Mouse (Mus musculus): ENCODE results near the gene Olfr267.

Gene Olfr267

DNA sequence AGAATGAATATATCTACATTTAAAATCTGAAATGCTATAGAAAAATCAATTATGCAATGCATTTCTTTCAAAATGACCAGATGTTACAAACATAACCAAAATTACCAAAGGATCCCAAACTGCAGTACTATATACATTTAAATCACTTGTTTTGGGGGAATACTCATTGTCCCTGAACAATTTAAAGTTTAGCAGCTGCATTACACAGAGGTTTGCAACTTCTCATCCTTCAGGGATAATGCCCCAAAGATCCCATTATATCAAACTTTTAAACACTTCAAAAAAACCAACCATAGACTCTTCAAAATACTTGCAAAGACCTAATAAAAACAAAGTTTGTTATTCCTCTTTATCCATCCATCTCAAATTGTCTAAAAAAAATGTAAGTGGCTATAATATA lies at the start of gene Olfr267:
Olfr267 (minus strand) TSS at position 101 of the 400 bp plus-strand sequence.
- DNase-seq (ENCODE audit: low spot score in 2 of 2), result no peak

DNA sequence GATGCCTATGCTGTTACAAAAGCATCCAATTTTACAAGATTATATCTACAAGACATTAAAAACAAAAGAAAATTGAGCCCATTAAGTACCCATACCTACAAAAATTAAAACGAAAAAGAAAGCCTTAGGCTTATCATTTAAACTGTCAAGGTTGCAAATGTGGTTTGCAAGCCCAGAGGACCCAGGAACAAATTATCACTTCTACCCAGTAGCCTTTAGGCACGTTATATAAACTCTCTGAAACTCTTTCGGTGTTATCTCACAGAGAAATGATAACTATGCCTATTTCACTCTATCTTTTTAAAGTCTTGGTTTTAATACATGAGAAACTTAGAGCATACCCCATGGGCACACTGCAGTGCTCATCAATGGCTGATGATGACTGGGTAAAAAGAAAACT lies 45.4 kb upstream of the Olfr267 start:
- DNase-seq (ENCODE audit: low spot score in 2 of 2), result no peak

DNA sequence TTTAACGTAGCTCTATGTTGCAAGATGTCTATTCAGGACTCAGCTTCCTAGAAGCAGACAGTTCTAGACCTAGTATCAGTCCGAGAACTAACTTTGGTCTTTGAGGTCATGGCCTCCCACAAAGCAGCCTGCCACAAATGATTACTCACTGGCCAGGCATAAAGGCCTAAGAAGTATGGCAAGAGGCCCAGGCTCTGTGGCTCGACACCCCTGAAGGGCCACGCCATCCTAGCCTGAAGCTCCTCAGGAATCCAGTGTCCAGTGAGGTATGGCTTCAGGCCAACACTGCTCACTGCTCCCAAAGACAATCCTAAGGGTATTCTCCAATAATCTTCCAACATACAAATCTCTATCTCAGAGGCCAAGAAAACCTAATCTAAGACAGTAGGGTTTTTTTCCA lies 38.4 kb upstream of the Olfr267 start:
- DNase-seq (ENCODE audit: low spot score in 2 of 2), result no peak

DNA sequence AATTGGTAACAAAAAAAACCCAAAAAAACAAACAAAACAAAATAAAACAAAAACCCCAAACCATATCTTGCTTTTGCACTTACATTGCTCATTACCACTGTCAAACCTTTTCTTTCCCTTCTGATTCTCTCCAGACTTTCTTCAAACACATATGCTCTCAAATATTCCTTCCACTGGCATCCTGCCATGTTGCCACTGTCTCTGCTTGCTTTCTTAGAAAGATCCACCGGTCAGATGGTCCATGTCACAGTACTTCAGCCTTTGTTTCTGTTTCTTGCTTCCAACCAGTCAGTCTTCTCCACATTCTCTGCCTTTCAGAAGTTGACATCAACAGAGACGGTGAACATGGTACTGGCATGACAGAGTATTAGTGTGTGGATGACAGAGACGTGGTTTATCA lies 857 bp downstream of the Olfr267 start:
- DNase-seq (ENCODE audit: low spot score in 2 of 2), result no peak

DNA sequence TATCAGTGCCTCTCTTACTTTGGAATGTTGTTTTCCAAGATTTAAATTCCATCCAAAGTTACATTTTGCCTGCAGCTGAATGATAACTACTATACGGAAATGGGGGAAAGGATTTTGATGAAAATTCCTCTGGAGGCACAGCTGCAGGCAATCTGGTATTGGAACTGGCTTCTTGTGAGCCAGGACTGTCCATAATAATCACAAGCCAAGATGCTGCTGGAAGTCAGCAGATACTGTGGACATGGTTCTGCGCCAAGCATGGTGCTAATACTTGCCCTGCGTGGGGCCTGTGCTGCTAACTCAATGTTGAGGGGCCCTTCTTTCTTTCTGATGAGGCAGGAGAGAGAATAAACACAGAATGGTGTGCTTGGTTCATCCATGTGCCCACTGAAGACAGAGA lies 24.1 kb downstream of the Olfr267 start:
- no peak for DNase-seq (ENCODE audit: low spot score in 2 of 2)

DNA sequence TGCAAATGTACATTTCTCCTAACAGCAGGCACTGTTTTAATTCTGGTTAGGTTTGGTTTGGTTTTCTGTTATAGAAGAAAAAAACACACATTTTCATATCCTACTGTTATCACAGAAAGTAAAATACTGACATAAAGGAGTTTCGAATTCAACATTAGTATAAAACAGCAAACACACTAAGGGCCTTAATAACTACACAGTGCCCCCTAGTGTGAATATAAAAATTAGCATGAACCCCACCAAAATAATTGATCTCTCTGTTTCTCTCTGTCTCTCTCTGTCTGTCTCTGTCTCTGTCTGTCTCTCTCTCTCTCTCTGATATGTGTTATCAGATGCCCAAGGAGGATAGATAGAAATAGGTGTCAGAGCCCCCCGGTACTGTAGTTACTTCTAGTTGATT lies 38.0 kb downstream of the Olfr267 start:
- DNase-seq (ENCODE audit: low spot score in 2 of 2), result no peak

DNA sequence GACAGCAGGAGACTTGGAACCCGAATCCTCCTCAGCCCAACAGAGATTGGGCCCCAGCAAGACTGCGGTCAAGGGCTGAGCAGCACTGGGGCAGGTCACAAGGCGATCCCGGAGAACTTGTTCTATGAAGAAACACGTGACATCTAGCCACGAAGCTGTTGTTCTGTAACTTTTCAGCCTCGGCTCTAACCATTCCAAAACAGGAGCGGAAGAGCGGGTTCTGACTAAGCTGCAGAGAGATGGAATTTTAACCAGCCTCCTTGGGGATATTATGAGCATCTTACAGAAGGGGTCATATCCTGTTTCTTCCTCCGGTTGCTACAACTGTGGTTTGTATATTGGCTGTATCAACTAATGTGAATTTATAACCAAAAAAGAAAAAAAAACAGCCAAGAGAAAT lies 38.4 kb downstream of the Olfr267 start:
- no peak for DNase-seq (ENCODE audit: low spot score in 2 of 2)

DNA sequence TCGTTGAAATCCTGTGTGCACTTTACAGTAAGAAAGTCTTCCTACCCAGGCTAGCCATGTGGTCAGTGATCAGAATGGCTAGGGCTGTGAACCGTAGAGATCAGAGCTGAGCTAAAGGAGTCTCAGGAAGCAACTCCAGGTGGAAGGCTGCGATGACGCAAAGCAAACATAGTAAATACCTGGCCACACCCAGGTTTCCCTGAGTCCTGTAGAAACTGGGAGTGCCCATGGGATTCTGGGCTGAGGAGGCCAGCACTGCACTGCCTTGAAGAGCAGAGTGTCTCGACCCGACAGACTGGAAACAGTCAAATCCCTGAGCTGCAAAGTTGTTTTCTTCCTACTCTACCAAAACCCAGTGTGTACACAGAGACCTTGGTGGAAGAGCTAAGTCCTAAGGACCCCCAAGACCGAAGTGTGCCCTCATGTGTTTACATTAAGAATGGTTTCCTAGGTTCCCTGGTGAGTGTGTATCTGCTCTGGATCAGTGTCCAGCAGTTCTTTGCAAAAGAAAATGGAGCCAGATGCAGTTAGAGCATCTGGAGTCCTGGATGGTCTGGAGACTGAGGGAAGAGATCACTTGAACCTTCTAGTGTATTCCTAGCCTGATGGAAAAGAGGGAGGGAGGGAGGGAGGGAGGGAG lies 41.8 kb downstream of the Olfr267 start:
- DNase-seq (ENCODE audit: low spot score in 2 of 2), result no peak

DNA sequence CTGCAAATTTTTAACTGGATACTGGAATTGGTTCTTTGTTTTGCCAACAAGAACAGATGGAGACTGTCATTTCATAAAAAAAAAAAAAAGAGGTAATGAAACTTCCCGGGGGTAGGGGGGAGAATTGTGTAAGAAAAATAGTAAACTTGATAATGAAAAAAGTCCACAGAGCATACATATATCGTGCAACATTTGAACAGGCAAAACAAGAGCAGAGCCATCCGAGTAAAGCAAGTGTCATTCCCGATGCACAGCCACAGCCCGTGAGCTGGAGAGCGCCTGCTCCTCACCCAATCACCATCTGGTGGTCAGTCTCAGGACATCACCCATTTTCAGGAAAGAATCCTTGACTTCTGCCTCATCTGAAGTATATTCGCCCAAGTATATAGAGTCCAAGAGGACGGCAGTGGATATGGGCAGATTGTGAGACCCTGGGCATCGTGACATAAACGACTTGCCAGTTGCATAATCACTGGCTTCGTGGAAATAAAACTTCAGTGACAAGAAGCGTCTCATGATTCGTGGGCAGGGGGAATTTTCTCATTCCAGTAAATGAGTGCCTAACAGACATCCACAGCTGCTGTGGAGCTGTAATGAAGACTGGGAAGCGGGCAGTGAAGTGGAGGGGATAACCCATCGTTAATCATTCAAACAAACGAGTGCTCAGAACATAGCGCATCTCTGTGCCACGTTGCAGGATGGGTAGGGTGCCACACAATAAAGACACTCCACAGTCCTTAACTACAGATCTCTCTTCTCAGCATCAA lies 50.5 kb downstream of the Olfr267 start:
- DNase-seq (ENCODE audit: low spot score in 2 of 2), result no peak

Data from urinary bladder, postnatal 4 days (tissue).